Mouse (Mus musculus) liver, embryonic 14.5 days (tissue): ENCODE measurements around the gene 4930426L09Rik.

Experiments used
- CTCF ChIP-seq: IDR thresholded peaks from 2 replicates; pipeline ENCODE4 v1.5.1; 2016; ENCODE audit warnings: antibody characterized with exemption, low read depth, control low read depth
- EP300 ChIP-seq: IDR thresholded peaks from 2 replicates; pipeline ENCODE4 v1.6.1; 2016; ENCODE audit warnings: antibody characterized with exemption, low read depth

- TF ChIP-seq CTCF: no peak
- TF ChIP-seq EP300: no peak
Observed at GRCm38 (mm10) chr2:18948741-18949140, 49.4 kb upstream of the 4930426L09Rik start.
